Mouse (Mus musculus): ENCODE measurements around the gene Rtn1.

GRCm38 (mm10) chr12:72324210-72324871, 84.5 kb downstream of the Rtn1 start:
- TF ChIP-seq EP300 (IDR thresholded peaks at IDR 0.05; ENCODE audit: low read depth): no peak
- no peak for TF ChIP-seq CTCF (IDR thresholded peaks at IDR 0.05; ENCODE audit: low read depth)
